Mouse (Mus musculus): Measurements from ENCODE around the gene Rps10. TPM values are rescaled to one million over a fixed set of nuclear protein-coding genes. Genes with fewer than 3 reads are reported as not detected.
"Not testable (repeated sequence)": the region's sequence is repeated elsewhere in the genome, so short reads cannot be mapped to it uniquely, and the experiment has no call there.

Gene Rps10
- polyA plus RNA-seq, 1 experiment from 2014 or later, result 920 TPM

DNA sequence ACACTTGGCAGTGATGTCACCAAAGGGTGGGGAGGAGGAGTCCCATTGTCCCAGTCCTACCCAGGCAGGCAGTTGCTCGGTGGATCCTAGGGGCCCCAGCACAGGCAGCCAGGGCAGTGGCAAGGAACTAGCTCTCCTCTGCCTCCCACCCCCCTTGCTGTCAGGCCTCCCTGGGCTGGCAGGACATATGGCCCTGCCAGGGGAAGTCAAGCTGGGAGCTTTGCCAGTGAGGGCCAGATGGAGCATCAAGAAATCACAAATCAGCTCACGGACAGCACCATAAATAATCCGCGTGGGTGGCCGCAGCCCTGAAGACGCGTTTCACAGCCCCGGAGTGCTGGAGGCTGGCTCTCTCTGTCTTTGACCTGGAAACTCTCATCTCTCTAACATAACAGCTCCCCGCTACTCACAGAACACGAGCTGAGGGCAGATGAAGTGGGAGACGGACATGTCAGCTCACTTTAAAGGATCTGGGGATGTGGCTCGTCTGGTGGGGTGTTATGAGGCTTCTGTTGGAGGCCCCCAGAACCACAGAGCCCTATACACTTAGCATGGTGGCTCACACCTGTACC is 6.1 kb upstream of the Rps10 start:
- no peak overlapping the region for H3K27ac ChIP-seq (replicated peaks; ENCODE audit: low read depth, low read length)
- no peaks in the 10 kb centered on the region for H3K36me3 ChIP-seq (replicated peaks; ENCODE audit: control insufficient read depth, insufficient read depth, low read depth, low read length)
- H3K27me3 ChIP-seq (ENCODE audit: control insufficient read depth, insufficient read depth, low read length), result no peaks in the 10 kb centered on the region
- no peaks in the 10 kb centered on the region for H3K4me1 ChIP-seq (ENCODE audit: control insufficient read depth, insufficient read depth, low read length)
- DNase-seq (ENCODE audit: low spot score), result no peak
- 37% methylated on average over 12 of the region's 12 CpGs for WGBS
- no peaks in the 10 kb centered on the region for H3K9me3 ChIP-seq (replicated peaks; ENCODE audit: control insufficient read depth, low read length)
- H3K4me2 ChIP-seq (ENCODE audit: low read depth, low read length), result no peak overlapping the region
- ATAC-seq (replicated peaks; ENCODE audit: insufficient number of reproducible peaks, low FRiP score, low TSS enrichment, low read depth), result no peak
- H3K9ac ChIP-seq (replicated peaks; ENCODE audit: low read length), result peak overlapping the region; percentile 22
- H3K4me3 ChIP-seq (ENCODE audit: low read depth, low read length), result no peak overlapping the region

DNA sequence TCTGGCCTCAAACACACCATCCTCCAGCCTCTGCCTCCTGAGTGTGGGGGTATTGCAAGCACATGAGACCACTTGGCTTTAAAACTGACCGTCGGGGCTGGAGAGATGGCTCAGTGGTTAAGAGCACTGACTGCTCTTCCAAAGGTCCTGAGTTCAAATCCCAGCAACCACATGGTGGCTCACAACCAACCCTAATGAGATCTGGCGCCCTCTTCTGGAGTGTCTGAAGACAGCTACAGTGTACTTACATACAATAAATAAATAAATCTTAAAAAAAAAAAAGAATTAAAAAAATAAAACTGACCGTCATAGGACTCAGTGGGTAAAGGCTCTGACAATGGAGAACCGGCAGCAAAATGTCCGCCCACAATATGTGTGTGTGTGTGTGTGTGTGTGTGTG is 3.4 kb upstream of the Rps10 start:
- H3K9me3 ChIP-seq (replicated peaks; ENCODE audit: control insufficient read depth, low read length); H3K4me2 ChIP-seq (ENCODE audit: low read depth, low read length); H3K9ac ChIP-seq (replicated peaks; ENCODE audit: low read length); ATAC-seq (replicated peaks; ENCODE audit: insufficient number of reproducible peaks, low FRiP score, low TSS enrichment, low read depth); DNase-seq (ENCODE audit: low spot score); H3K36me3 ChIP-seq (replicated peaks; ENCODE audit: control insufficient read depth, insufficient read depth, low read depth, low read length); H3K27me3 ChIP-seq (ENCODE audit: control insufficient read depth, insufficient read depth, low read length); H3K4me1 ChIP-seq (ENCODE audit: control insufficient read depth, insufficient read depth, low read length); H3K4me3 ChIP-seq (ENCODE audit: low read depth, low read length); H3K27ac ChIP-seq (replicated peaks; ENCODE audit: low read depth, low read length): not testable (repeated sequence)
- WGBS, result 91% methylated on average over 6 of the region's 6 CpGs

DNA sequence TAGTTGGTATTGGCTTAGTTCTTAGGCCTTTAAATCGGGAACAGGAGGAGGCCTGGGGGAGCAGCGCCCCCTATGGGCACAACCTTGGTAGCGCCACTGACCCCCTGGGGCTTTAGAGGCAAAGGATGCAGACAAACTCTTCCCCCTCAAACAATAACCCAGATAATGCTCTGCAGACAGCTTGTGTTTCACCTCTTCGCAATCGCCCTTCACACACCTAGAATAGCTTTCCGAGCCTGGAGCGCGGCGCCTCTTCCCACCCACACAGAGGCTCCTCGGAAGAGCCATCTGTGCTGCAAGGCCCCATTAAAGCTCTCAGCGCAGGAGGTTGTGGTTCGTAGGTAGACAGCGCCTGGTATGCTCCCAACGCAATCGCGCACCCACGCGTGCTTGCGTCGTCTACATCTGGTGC is 2.5 kb upstream of the Rps10 start:
- Histone ChIP-seq H3K4me1 (ENCODE audit: control insufficient read depth, insufficient read depth, low read length) (no peaks in the 10 kb centered on the region), H3K36me3 (replicated peaks; ENCODE audit: control insufficient read depth, insufficient read depth, low read depth, low read length) (no peaks in the 10 kb centered on the region), H3K4me3 (ENCODE audit: low read depth, low read length) (no peak overlapping the region), H3K27me3 (ENCODE audit: control insufficient read depth, insufficient read depth, low read length) (no peaks in the 10 kb centered on the region), H3K27ac (replicated peaks; ENCODE audit: low read depth, low read length) (no peak overlapping the region), H3K4me2 (ENCODE audit: low read depth, low read length) (no peak overlapping the region), H3K9me3 (replicated peaks; ENCODE audit: control insufficient read depth, low read length) (no peaks in the 10 kb centered on the region), H3K9ac (replicated peaks; ENCODE audit: low read length) (no peak overlapping the region)
- 77% methylated on average over 20 of the region's 20 CpGs for WGBS
- ATAC-seq (replicated peaks; ENCODE audit: insufficient number of reproducible peaks, low FRiP score, low TSS enrichment, low read depth) (no peak), DNase-seq (ENCODE audit: low spot score) (no peak)

GRCm38 (mm10) chr17:27637333-27637732 is 864 bp upstream of the Rps10 start:
- Histone ChIP-seq H3K27ac (replicated peaks; ENCODE audit: low read depth, low read length) (no peak overlapping the region), H3K9me3 (replicated peaks; ENCODE audit: control insufficient read depth, low read length) (no peaks in the 10 kb centered on the region), H3K36me3 (replicated peaks; ENCODE audit: control insufficient read depth, insufficient read depth, low read depth, low read length) (peaks cover 3% of the 10 kb centered on the region), H3K4me3 (ENCODE audit: low read depth, low read length) (no peak overlapping the region), H3K9ac (replicated peaks; ENCODE audit: low read length) (no peak overlapping the region), H3K4me1 (ENCODE audit: control insufficient read depth, insufficient read depth, low read length) (no peaks in the 10 kb centered on the region), H3K27me3 (ENCODE audit: control insufficient read depth, insufficient read depth, low read length) (no peaks in the 10 kb centered on the region), H3K4me2 (ENCODE audit: low read depth, low read length) (no peak overlapping the region)
- no peak for DNase-seq (ENCODE audit: low spot score)
- 64% methylated on average over 9 of the region's 9 CpGs for WGBS
- ATAC-seq (replicated peaks; ENCODE audit: insufficient number of reproducible peaks, low FRiP score, low TSS enrichment, low read depth), result no peak

DNA sequence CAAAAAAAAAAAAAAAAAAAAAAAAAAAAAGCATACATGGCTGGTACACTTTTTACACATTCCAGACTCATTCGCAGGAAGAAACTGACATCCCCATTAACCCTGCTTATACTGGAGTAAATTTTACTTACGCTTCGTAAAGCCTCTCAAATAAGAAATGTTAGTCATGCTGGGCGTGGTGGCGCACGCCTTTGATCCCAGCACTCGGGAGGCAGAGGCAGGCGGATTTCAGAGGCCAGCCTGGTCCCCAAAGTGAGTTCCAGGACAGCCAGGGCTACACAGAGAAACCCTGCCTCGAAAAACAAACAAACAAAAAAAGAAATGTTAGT is 930 bp downstream of the Rps10 start:
- Histone ChIP-seq H3K27ac (replicated peaks; ENCODE audit: low read depth, low read length) (peak overlapping the region; percentile 86), H3K4me2 (ENCODE audit: low read depth, low read length) (peak overlapping the region; percentile 64)

DNA sequence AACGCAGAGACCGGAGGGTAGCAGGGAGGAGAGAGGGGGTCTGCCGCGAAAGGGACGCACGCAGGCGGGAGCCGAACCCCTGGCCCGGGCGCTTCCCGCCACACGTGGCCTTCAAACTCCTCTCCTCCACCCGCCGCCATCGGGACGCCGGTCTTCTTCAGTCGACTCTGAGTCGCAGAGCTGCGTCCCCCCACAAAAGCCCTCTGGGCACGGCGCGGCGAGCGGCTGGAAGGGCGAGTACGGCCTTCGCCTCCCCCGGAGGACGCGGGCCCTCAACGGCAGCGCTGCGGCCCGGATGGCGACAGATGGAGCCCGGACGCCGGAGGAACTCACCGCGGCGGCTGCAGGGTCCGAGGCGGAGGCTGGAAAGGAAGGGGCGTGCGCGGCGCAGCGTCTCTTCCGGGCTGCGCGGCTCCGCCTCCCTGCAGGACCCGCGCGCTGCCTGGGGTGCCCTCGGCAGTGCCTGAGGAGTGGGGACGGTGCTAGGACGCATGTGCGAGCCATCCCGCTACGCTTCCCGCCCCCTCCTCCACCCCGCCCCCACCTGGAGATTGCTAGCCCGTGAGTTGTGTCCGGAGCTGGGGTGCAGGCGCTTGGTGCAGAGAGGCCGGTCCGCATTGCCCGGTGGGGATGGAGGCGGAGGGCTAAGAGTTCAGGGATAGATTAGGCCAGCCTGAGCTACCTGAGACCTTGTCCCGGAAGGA is 1.4 kb downstream of the Rps10 start, which contains the start of gene RPS10-NUDT3:
Gene RPS10-NUDT3, minus strand, starts transcription at position 352 of the 704 bp plus-strand sequence.
- DNase-seq (ENCODE audit: low spot score) (peak; percentile 95), ATAC-seq (replicated peaks; ENCODE audit: insufficient number of reproducible peaks, low FRiP score, low TSS enrichment, low read depth) (peak; percentile 97)
- peak within 1 kb of the TSS; percentile 88 for H3K4me3 ChIP-seq (ENCODE audit: low read depth, low read length)
- H3K4me2 ChIP-seq (ENCODE audit: low read depth, low read length), result peak within 1 kb of the TSS; percentile 64
- peaks cover 9% of the 10 kb centered on the region for H3K36me3 ChIP-seq (replicated peaks; ENCODE audit: control insufficient read depth, insufficient read depth, low read depth, low read length)
- H3K27me3 ChIP-seq (ENCODE audit: control insufficient read depth, insufficient read depth, low read length), result no peaks in the 10 kb centered on the region
- 0% methylated on average over 62 of the region's 72 CpGs for WGBS
- no peaks in the 10 kb centered on the region for H3K4me1 ChIP-seq (ENCODE audit: control insufficient read depth, insufficient read depth, low read length)
- H3K9me3 ChIP-seq (replicated peaks; ENCODE audit: control insufficient read depth, low read length), result no peaks in the 10 kb centered on the region
- H3K9ac ChIP-seq (replicated peaks; ENCODE audit: low read length), result peak within 1 kb of the TSS; percentile 93
- peak within 1 kb of the TSS; percentile 86 for H3K27ac ChIP-seq (replicated peaks; ENCODE audit: low read depth, low read length)

More for the DNA sequence above, 930 bp downstream of the Rps10 start:
- H3K9ac ChIP-seq (replicated peaks; ENCODE audit: low read length), result peak overlapping the region; percentile 65
- H3K36me3 ChIP-seq (replicated peaks; ENCODE audit: control insufficient read depth, insufficient read depth, low read depth, low read length); ATAC-seq (replicated peaks; ENCODE audit: insufficient number of reproducible peaks, low FRiP score, low TSS enrichment, low read depth); H3K9me3 ChIP-seq (replicated peaks; ENCODE audit: control insufficient read depth, low read length); DNase-seq (ENCODE audit: low spot score); H3K27me3 ChIP-seq (ENCODE audit: control insufficient read depth, insufficient read depth, low read length); H3K4me1 ChIP-seq (ENCODE audit: control insufficient read depth, insufficient read depth, low read length): not testable (repeated sequence)
- H3K4me3 ChIP-seq (ENCODE audit: low read depth, low read length), result peak overlapping the region; percentile 88
- WGBS, result 52% methylated on average over 9 of the region's 9 CpGs

GRCm38 (mm10) chr17:27629249-27630020 is 7.0 kb downstream of the Rps10 start:
- ATAC-seq (replicated peaks; ENCODE audit: insufficient number of reproducible peaks, low FRiP score, low TSS enrichment, low read depth) (no peak), DNase-seq (ENCODE audit: low spot score) (peak; percentile 92)
- Histone ChIP-seq H3K9me3 (replicated peaks; ENCODE audit: control insufficient read depth, low read length) (no peaks in the 10 kb centered on the region), H3K27me3 (ENCODE audit: control insufficient read depth, insufficient read depth, low read length) (no peaks in the 10 kb centered on the region), H3K9ac (replicated peaks; ENCODE audit: low read length) (no peak overlapping the region), H3K4me1 (ENCODE audit: control insufficient read depth, insufficient read depth, low read length) (no peaks in the 10 kb centered on the region), H3K27ac (replicated peaks; ENCODE audit: low read depth, low read length) (no peak overlapping the region), H3K36me3 (replicated peaks; ENCODE audit: control insufficient read depth, insufficient read depth, low read depth, low read length) (peaks cover 9% of the 10 kb centered on the region), H3K4me3 (ENCODE audit: low read depth, low read length) (no peak overlapping the region), H3K4me2 (ENCODE audit: low read depth, low read length) (no peak overlapping the region)
- WGBS, result 65% methylated on average over 2 of the region's 2 CpGs

- ATAC-seq (replicated peaks; ENCODE audit: insufficient number of reproducible peaks, low FRiP score, low TSS enrichment, low read depth), result no peak
- DNase-seq (ENCODE audit: low spot score), result no peak
- Histone ChIP-seq H3K4me3 (ENCODE audit: low read depth, low read length) (no peak overlapping the region), H3K36me3 (replicated peaks; ENCODE audit: control insufficient read depth, insufficient read depth, low read depth, low read length) (peaks cover 9% of the 10 kb centered on the region), H3K9me3 (replicated peaks; ENCODE audit: control insufficient read depth, low read length) (no peaks in the 10 kb centered on the region), H3K4me1 (ENCODE audit: control insufficient read depth, insufficient read depth, low read length) (no peaks in the 10 kb centered on the region), H3K27me3 (ENCODE audit: control insufficient read depth, insufficient read depth, low read length) (no peaks in the 10 kb centered on the region), H3K27ac (replicated peaks; ENCODE audit: low read depth, low read length) (no peak overlapping the region), H3K4me2 (ENCODE audit: low read depth, low read length) (no peak overlapping the region), H3K9ac (replicated peaks; ENCODE audit: low read length) (no peak overlapping the region)
- WGBS, result 91% methylated on average over 8 of the region's 8 CpGs
Measured at GRCm38 (mm10) chr17:27628376-27628775, 8.1 kb downstream of the Rps10 start.
